In genomic region chr5:116023821-116024284, GRCm38 (mm10) we compare ENCODE assay signal across 9 mouse cellular contexts. TPM values are rescaled to one million over a fixed set of nuclear protein-coding genes. Genes with fewer than 3 reads are reported as not detected.
DNase-seq lines count a peak whose midpoint lies in the region; ATAC-seq and TF ChIP-seq lines count a peak whose summit lies in the region.
"Had no signal": no experiment of that assay in that cellular context is flagged by ENCODE, and none has a peak within 500 bp of the region (broad histone marks: within the 10 kb centered on the region; RNA-seq: fewer than 3 reads in every experiment).

No protein-coding gene starts in this region.

- TF ChIP-seq CTCF in bone marrow, adult 2 months (IDR thresholded peaks at IDR 0.05; ENCODE audit: control insufficient read depth, insufficient read depth, low read length) = no peak

- ATAC-seq in hindbrain, embryonic 16.5 days = peak; percentile 79
- ATAC-seq in midbrain, embryonic 12.5 days (ENCODE audit: low FRiP score, low read depth) = peak; percentile 72

- no peaks in the 10 kb centered on the region; the same call in 1 of the 2 replicates for H3K4me1 ChIP-seq in bone marrow, adult 2 months (ENCODE audit: control insufficient read depth, insufficient read depth, low read length)
- H3K4me1 ChIP-seq in hindbrain, embryonic 16.5 days (ENCODE audit: control insufficient read depth, insufficient read depth, low read depth, low read length) = peaks cover 11% of the 10 kb centered on the region
- H3K4me1 ChIP-seq in midbrain, embryonic 12.5 days = peaks cover 16% of the 10 kb centered on the region

- peak overlapping the region; percentile 91 for H3K27ac ChIP-seq in bone marrow, adult 2 months (ENCODE audit: control insufficient read depth, insufficient read depth, low read depth, low read length, poor library complexity)
- peak overlapping the region; percentile 80; the same call in 1 of the 2 replicates for H3K27ac ChIP-seq in hindbrain, embryonic 16.5 days (ENCODE audit: low read depth, low read length)
- peak overlapping the region; percentile 81 for H3K27ac ChIP-seq in midbrain, embryonic 12.5 days (replicated peaks)

- WGBS in bone marrow, adult 2 months = 1% methylated on average over 28 of the region's 28 CpGs
- 0% methylated on average over 26 of the region's 28 CpGs for WGBS in hindbrain, embryonic 16.5 days
- WGBS in midbrain, embryonic 12.5 days = under 1% methylated on average over 28 of the region's 28 CpGs

- peak overlapping the region; percentile 90 for H3K4me2 ChIP-seq in hindbrain, embryonic 16.5 days (ENCODE audit: low read length)
- peak overlapping the region; percentile 87 for H3K4me2 ChIP-seq in midbrain, embryonic 12.5 days (replicated peaks)

- H3K9ac ChIP-seq in hindbrain, embryonic 16.5 days (ENCODE audit: low read depth, low read length) = peak overlapping the region; percentile 83
- peak overlapping the region; percentile 85 for H3K9ac ChIP-seq in midbrain, embryonic 12.5 days (replicated peaks)

- no peak for TF ChIP-seq POLR2A in bone marrow, adult 2 months (IDR thresholded peaks at IDR 0.05; ENCODE audit: borderline replicate concordance, control insufficient read depth, low read depth, low read length)

- H3K9me3 ChIP-seq in hindbrain, embryonic 16.5 days (ENCODE audit: control insufficient read depth, low read length) = no peaks in the 10 kb centered on the region
- H3K9me3 ChIP-seq in midbrain, embryonic 12.5 days = no peaks in the 10 kb centered on the region

- DNase-seq in kidney, adult 18-20 months = peak; percentile 48
- no peak for DNase-seq in kidney, postnatal 10 days
- no peak for DNase-seq in left cerebral cortex, adult 8-10 months (ENCODE audit: low spot score in 2 of 2)
- no peak for DNase-seq in ovary, postnatal 36 days (ENCODE audit: low spot score)
- DNase-seq in spleen, postnatal 14 days (ENCODE audit: low spot score in 2 of 2) = no peak

- H3K4me3 ChIP-seq in bone marrow, adult 2 months (replicated peaks; ENCODE audit: control insufficient read depth, low read depth, low read length) = peak overlapping the region; percentile 65
- H3K4me3 ChIP-seq in hindbrain, embryonic 16.5 days (ENCODE audit: low read length) = peak overlapping the region; percentile 81
- peak overlapping the region; percentile 91 for H3K4me3 ChIP-seq in midbrain, embryonic 12.5 days

- no peaks in the 10 kb centered on the region for H3K27me3 ChIP-seq in hindbrain, embryonic 16.5 days (replicated peaks; ENCODE audit: control insufficient read depth, insufficient read depth, low read length)
- no peaks in the 10 kb centered on the region for H3K27me3 ChIP-seq in midbrain, embryonic 12.5 days

- H3K36me3 ChIP-seq in hindbrain, embryonic 16.5 days (ENCODE audit: control insufficient read depth, insufficient read depth, low read length) = peaks cover 24% of the 10 kb centered on the region
- H3K36me3 ChIP-seq in midbrain, embryonic 12.5 days = peaks cover 30% of the 10 kb centered on the region

RNA-seq across cellular contexts. Expression of gene Prkab1, which starts 0.5 kb away (rescaled TPM):
- 43.5 and 64.1 TPM in 2 replicates for polyA plus RNA-seq in bone marrow, adult 2 months (2011; ENCODE audit: insufficient read depth, insufficient read length, low replicate concordance, missing spikeins)
- 45.1 and 51.3 TPM in 2 replicates for polyA plus RNA-seq in hindbrain, embryonic 16.5 days (2015; fragmentation: Nextera tagmentation; extraction: Ambion mirVana)
- 58.6 and 63.0 TPM in 2 replicates for polyA plus RNA-seq in midbrain, embryonic 12.5 days (2016; fragmentation: Nextera tagmentation; extraction: Ambion mirVana)
- total RNA-seq in left cerebral cortex, adult 8-10 months (2022) = 10 to 100 TPM; 23.8 to 31.5 (median 28.7) TPM

RNA-seq across cellular contexts. Expression of gene Tmem233, which starts 59.2 kb away (rescaled TPM):
- not detected in 2 replicates for polyA plus RNA-seq in bone marrow, adult 2 months (2011; ENCODE audit: insufficient read depth, insufficient read length, low replicate concordance, missing spikeins)
- not detected in 2 replicates for polyA plus RNA-seq in hindbrain, embryonic 16.5 days (2015; fragmentation: Nextera tagmentation; extraction: Ambion mirVana)
- polyA plus RNA-seq in midbrain, embryonic 12.5 days (2016; fragmentation: Nextera tagmentation; extraction: Ambion mirVana) = not detected in 2 replicates
- total RNA-seq in left cerebral cortex, adult 8-10 months (2022) = under 1 TPM in 1 of 4 experiments, not detected in 3; 0.18 TPM
- total RNA-seq: layer of hippocampus, postnatal 14 days had no signal
